Mouse (Mus musculus): ENCODE measurements at regions not wholly inside any gene's neighbourhood (a gene's known extent, or its start where the extent isn't known, plus 50 kb on each side); places are given as distances from the start of the nearest gene placed in this dataset.

GRCm38 (mm10) chr5:100244811-100245210 is 85.2 kb upstream of the Tmem150c start:
- DNase-seq (ENCODE audit: low spot score) = no peak

- DNase-seq (ENCODE audit: low spot score) = peak; percentile 44
Measured at GRCm38 (mm10) chr5:100240876-100241275, 81.3 kb upstream of the Tmem150c start.

GRCm38 (mm10) chr5:100239632-100240031 is 80.0 kb upstream of the Tmem150c start:
- no peak for DNase-seq (ENCODE audit: low spot score)

GRCm38 (mm10) chr5:100238287-100239036 is 78.9 kb upstream of the Tmem150c start:
- no peak for DNase-seq (ENCODE audit: low spot score)

GRCm38 (mm10) chr5:100237674-100238278 is 78.2 kb upstream of the Tmem150c start:
- DNase-seq (ENCODE audit: low spot score) = no peak

- DNase-seq (ENCODE audit: low spot score) = no peak
Measured at GRCm38 (mm10) chr5:100236277-100236676, 76.7 kb upstream of the Tmem150c start.

GRCm38 (mm10) chr5:100232076-100232475 is 72.5 kb upstream of the Tmem150c start:
- DNase-seq (ENCODE audit: low spot score) = no peak

- DNase-seq (ENCODE audit: low spot score) = no peak
Measured at GRCm38 (mm10) chr5:100231574-100231973, 72.0 kb upstream of the Tmem150c start.

- DNase-seq (ENCODE audit: low spot score) = no peak
Measured at GRCm38 (mm10) chr5:100230038-100230437, 70.4 kb upstream of the Tmem150c start.

GRCm38 (mm10) chr5:100227888-100228287 is 68.3 kb upstream of the Tmem150c start:
- DNase-seq (ENCODE audit: low spot score) = no peak

GRCm38 (mm10) chr5:100226571-100227235 is 67.1 kb upstream of the Tmem150c start:
- no peak for DNase-seq (ENCODE audit: low spot score)

GRCm38 (mm10) chr5:100225491-100225890 is 65.9 kb upstream of the Tmem150c start:
- no peak for DNase-seq (ENCODE audit: low spot score)

- no peak for DNase-seq (ENCODE audit: low spot score)
Measured at GRCm38 (mm10) chr5:100224773-100225363, 65.3 kb upstream of the Tmem150c start.

GRCm38 (mm10) chr5:100221005-100221583 is 61.5 kb upstream of the Tmem150c start:
- DNase-seq (ENCODE audit: low spot score) = no peak

GRCm38 (mm10) chr5:100220320-100220719 is 60.7 kb upstream of the Tmem150c start:
- no peak for DNase-seq (ENCODE audit: low spot score)

GRCm38 (mm10) chr5:100218256-100218851 is 58.7 kb upstream of the Tmem150c start:
- DNase-seq (ENCODE audit: low spot score) = no peak

GRCm38 (mm10) chr5:100217178-100218035 is 57.8 kb upstream of the Tmem150c start:
- DNase-seq (ENCODE audit: low spot score) = no peak

GRCm38 (mm10) chr5:100213901-100214300 is 54.3 kb upstream of the Tmem150c start:
- DNase-seq (ENCODE audit: low spot score) = no peak

- DNase-seq (ENCODE audit: low spot score) = no peak
Measured at GRCm38 (mm10) chr5:100210708-100211107, 51.1 kb upstream of the Tmem150c start.
